Mouse (Mus musculus): Measurements from ENCODE around the gene Ksr2.

DNA sequence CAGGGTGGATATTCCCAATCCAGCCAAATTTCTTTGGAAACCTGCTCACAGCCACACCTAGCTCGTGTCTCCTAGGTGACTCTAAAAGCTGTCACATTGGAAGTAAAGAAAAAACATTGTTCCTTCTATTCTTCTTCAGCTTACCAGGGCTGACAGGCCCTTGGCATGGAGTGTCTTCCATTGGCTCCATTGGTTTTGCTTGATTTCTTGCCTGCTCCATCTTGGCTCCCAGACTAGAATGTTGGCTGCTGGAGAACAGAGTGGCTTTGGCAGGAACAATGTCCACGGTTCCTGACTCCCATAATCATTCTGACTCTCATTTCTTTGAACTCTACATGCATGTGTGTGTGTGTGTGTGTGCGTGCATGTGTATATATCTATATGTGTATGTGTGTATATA is 183.0 kb downstream of the Ksr2 start:
- no peak for TF ChIP-seq POLR2A (IDR thresholded peaks at IDR 0.05; ENCODE audit: low read depth, low read length)
- TF ChIP-seq CTCF (IDR thresholded peaks at IDR 0.05; ENCODE audit: extremely low read depth, insufficient read depth, insufficient read length, insufficient replicate concordance) = no peak

Measured in spleen, adult 2 months (tissue).